Mouse (Mus musculus): ENCODE measurements around the gene Cdh4.

DNA sequence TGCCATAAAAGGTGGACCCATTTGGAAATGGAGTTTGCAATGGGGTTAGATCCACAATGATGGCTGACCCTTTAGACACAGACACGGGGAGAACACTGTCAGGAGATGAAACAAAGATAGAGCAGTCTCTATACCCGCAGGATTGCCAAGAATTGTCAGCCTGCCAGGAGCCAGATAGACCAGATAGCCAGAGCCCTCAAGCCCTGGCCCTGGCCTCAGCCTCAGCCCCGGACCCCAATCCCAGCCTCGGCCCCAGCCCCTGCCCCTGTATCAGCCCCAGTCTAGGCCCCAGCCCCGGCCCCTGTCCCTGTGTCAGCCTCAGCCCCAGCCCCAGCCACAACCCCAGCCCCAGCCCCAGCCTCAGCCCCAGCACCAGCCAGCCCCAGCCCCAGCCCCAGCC lies 345.6 kb downstream of the Cdh4 start:
- TF ChIP-seq EP300 (IDR thresholded peaks at IDR 0.05; ENCODE audit: low read depth) (no peak), CTCF (IDR thresholded peaks at IDR 0.05; ENCODE audit: low read depth) (no peak)
